Mouse (Mus musculus) cerebellum, adult 11 months (tissue): ENCODE results near the gene Tll1.
"Not testable (repeated sequence)": the region's sequence is repeated elsewhere in the genome, so short reads cannot be mapped to it uniquely, and the experiment has no call there.

ENCODE experiments used
- DNase-seq: peaks from one replicate; pipeline ENCODE4 v3.0.0; 2022

Tll1 gene

DNA sequence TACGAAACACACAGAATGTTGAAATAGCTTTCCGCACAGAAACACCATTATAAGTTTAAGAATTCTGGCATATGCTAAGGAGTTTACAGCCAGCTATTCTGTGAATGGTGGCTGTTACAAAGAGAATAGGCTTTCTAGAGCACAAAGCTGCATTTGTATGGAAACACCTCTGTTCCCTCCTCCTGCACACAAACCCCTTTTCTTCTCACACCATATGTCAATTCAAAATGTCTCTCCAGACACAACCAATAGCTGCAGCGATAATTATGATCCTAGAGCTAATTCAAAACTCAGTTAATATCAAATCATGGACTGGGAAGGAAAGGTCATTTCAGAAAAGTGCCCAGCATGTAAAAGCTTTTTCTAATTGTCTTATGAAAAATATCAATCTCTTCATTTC lies 157.5 kb downstream of the Tll1 start:
- no peak for DNase-seq

DNA sequence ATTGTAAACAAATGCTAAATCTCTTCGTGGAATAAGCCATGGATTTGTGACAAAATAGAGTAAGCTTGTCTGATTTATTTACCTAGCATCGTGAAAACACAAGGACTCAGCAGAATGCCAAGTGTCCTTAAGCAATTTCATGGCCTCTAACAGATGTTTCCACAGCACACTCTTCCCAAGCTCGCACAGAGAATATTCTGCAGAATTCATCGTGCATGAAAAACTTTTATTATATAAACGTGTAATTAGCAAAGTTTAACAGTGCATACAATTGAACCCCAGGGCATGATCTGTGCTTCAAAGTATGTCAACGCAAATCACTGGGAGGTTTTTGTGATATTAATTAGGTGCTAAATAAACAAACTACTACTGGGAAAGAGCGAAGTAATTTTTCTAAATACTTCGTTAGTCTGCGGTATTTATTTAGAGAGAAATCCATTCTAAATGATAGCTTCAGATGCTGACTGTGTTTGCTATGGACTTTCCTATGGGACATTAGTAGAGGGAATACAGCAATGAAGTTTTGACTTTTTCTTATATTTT lies 158.0 kb downstream of the Tll1 start:
- DNase-seq: no peak

DNA sequence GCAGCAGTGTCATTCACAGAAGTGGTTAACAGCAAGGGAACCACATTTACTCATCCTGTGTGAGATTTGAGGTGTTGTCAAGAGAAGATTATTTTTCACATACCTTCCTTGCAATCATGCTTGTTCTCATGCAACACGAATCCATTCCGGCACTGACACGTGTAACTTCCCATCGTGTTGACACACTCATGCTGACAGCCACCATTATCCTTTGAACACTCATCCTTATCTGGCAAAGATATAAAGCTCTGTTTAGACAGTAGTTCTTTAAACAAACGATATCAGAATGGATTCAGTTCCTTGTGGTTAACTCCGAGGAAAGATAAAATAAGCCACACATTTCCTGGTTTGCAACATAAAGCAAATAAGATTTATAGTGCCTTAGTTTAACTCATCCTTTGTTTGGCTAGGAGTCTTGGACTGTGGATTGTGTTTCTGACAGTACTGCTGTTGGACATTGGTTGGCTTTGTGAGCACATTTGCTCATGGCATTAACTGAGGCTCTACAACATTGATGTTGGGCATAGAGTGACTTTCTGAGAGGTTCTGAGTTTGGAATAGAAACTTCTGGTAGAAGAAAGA lies 164.7 kb downstream of the Tll1 start:
- DNase-seq: no peak

DNA sequence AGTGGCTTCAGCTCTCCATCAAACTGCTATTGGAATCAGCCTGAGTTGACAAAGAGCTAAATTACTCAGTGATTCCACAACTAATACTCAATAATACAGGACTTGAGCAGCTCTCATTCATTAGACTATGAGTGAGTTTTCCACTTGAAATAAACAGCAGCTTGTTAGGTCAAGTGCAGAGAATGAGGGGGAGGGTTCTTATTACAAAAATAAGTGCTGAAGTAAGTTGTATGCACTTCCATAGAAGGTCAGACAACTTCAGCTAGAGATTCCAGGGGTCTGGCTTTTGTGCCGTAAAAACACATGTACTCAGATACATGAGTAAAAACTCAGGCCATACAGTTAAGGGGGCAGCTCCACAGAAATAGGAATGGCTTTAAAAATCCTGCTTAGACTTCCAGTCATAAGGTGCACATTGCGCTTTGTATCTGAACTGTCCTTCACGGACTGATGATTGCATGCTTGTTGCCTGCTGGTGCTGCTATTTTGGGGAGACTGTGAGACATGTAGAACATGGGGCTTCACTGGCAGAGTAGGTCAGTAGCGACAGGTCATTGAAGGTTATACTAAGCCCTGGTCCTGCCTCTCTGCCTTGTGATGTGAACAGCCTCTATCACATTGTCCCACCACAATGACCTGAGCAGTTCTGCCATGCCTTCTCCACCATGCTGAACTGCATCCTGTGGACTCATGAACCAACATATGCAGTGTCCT lies 175.2 kb downstream of the Tll1 start:
- no peak for DNase-seq

DNA sequence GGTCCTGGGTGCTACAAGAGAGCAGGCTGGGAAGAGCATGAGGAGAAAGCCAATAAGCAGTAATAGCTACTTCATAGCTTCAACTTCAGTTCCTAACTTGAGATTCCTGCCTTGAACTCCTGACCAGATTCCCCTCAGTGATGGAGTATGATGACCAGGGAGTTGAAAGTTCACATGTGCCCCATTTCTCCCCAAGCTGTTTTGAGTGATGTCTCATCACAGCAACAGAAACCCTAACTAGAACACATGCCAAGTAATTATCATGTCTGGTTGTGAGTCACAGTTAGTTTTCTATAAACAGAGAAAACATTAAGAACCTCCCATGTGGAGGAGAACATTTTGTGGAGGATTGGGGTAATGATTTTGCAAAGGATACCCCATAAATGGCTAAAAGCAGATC lies 176.0 kb downstream of the Tll1 start:
- no peak for DNase-seq

DNA sequence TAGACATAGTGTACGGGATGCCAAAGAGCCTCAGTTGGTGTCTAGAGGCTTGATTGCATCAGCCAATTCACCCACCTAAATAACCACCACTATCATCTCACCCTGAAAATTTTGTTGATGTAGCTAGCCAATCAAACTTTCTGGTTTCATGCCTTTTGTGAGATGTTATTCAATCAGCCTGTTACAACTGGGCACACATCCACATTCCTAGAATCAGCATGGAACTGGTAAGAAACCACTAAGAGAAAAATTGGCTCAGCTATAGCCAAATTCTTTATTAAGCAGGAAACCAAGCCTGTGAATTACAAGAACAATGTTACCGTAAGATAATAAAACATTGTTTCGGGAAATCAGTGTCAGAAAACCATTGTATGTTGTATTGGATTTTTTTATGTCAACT lies 176.5 kb downstream of the Tll1 start:
- DNase-seq: no peak

- no peak for DNase-seq
Observed at GRCm38 (mm10) chr8:64024359-64024758, 181.7 kb downstream of the Tll1 start.

DNA sequence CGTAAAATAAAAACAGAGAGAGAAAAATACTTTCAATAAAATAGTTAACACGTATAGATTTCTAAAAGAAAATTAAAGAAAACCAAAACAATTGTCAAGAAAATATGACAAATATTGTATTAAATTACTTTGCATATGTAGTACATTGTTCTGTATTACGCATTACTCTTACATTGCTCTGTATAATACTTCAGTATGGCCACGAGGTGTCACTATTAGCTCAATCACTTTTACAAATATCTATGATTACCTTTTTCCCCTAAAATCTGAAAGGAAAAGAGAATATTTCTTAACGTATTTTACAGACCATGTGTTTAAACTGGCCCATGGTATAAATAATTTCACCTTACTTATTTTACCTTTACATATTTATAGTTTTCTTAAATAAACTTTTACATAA lies 182.5 kb downstream of the Tll1 start:
- DNase-seq: no peak

- DNase-seq: no peak
Observed at GRCm38 (mm10) chr8:64023027-64023426, 183.0 kb downstream of the Tll1 start.

- not testable (repeated sequence) for DNase-seq
Observed at GRCm38 (mm10) chr8:63970612-63971391, 235.3 kb downstream of the Tll1 start.
